Mouse (Mus musculus) frontal cortex, adult (tissue): ENCODE data around the gene Olig2.
"Not testable (repeated sequence)": the region's sequence is repeated elsewhere in the genome, so short reads cannot be mapped to it uniquely, and the experiment has no call there.

ENCODE experiments used
- ATAC-seq: cut with Nextera tagmentation; 2 replicates; pipeline ENCODE4 v1.9.2; 2017; ENCODE audit warnings: mild to moderate bottlenecking, moderate library complexity, mixed read lengths; ENCODE audit not compliant: low TSS enrichment

The Olig2 gene

GRCm38 (mm10) chr16:91226883-91227759, 1.9 kb downstream of the Olig2 start:
- no peak for ATAC-seq

GRCm38 (mm10) chr16:91227760-91228043, 2.4 kb downstream of the Olig2 start:
- no peak for ATAC-seq

- no peak for ATAC-seq
Measured at GRCm38 (mm10) chr16:91228238-91229071, 3.2 kb downstream of the Olig2 start.

GRCm38 (mm10) chr16:91229072-91229348, 3.8 kb downstream of the Olig2 start:
- ATAC-seq: no peak

- ATAC-seq: no peak
Measured at GRCm38 (mm10) chr16:91229643-91230042, 4.4 kb downstream of the Olig2 start.

GRCm38 (mm10) chr16:91231781-91232469, 6.7 kb downstream of the Olig2 start:
- ATAC-seq: no peak

GRCm38 (mm10) chr16:91232470-91233240, 7.4 kb downstream of the Olig2 start:
- ATAC-seq: no peak

GRCm38 (mm10) chr16:91233241-91233944, 8.1 kb downstream of the Olig2 start:
- ATAC-seq: no peak

GRCm38 (mm10) chr16:91239024-91239423, 13.8 kb downstream of the Olig2 start:
- ATAC-seq: no peak

GRCm38 (mm10) chr16:91246292-91246691, 21.0 kb downstream of the Olig2 start:
- no peak for ATAC-seq

GRCm38 (mm10) chr16:91255419-91256164, 30.3 kb downstream of the Olig2 start:
- ATAC-seq: not testable (repeated sequence)

GRCm38 (mm10) chr16:91258956-91259355, 33.7 kb downstream of the Olig2 start:
- no peak for ATAC-seq

GRCm38 (mm10) chr16:91260861-91261260, 35.6 kb downstream of the Olig2 start:
- no peak for ATAC-seq

- ATAC-seq: peak; percentile 60
Measured at GRCm38 (mm10) chr16:91262467-91263220, 37.4 kb downstream of the Olig2 start.

GRCm38 (mm10) chr16:91265972-91266371, 40.7 kb downstream of the Olig2 start:
- peak; percentile 22 for ATAC-seq

GRCm38 (mm10) chr16:91268724-91269452, 43.6 kb downstream of the Olig2 start:
- ATAC-seq: no peak

- peak; percentile 97 for ATAC-seq
Measured at GRCm38 (mm10) chr16:91269468-91270211, 44.4 kb downstream of the Olig2 start, which contains the start of gene Olig1. Olig1 (plus strand) TSS chr16:91269772.
